Comparison of ENCODE assay signal across 21 mouse cellular contexts in the genomic region with DNA sequence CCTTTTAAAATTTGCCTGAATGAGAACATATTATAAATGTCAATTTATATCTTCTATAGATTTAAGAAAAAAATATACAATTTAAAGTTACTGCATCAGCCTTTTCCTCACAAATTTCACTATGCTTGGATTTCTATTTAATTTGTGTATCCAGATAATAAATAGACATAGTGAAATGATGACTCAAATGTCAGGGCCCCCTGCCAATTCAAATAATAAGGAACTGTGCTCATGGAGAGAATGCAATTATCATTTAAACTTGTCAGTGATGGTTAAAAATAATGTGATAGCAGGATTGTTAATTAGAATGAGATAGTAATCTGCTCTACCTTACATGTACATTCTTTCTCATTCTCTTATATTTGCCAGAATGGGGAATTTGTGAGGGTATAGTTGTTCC.
DNase-seq lines count a peak whose midpoint lies in the region; ATAC-seq lines count a peak whose summit lies in the region.
"Had no signal": no experiment of that assay in that cellular context is flagged by ENCODE, and none has a peak within 500 bp of the region (broad histone marks: within the 10 kb centered on the region; RNA-seq: fewer than 3 reads in every experiment).

No protein-coding gene starts in this region.

- no peak for ATAC-seq in kidney, embryonic 14.5 days (ENCODE audit: low FRiP score, low TSS enrichment)
- ATAC-seq in kidney, embryonic 16.5 days (ENCODE audit: low FRiP score, low TSS enrichment): no peak
- ATAC-seq: forebrain, postnatal 0 days had no signal

- H3K4me2 ChIP-seq in kidney, embryonic 14.5 days (replicated peaks; ENCODE audit: low read depth, low read length): no peak overlapping the region
- no peak overlapping the region for H3K4me2 ChIP-seq in kidney, embryonic 16.5 days (replicated peaks; ENCODE audit: low read depth, low read length)
- H3K4me2 ChIP-seq: embryonic facial prominence, embryonic 13.5 days; heart, embryonic 11.5 days; hindbrain, embryonic 14.5 days; limb, embryonic 13.5 days; liver, embryonic 13.5 days; lung, embryonic 15.5 days had no signal

- no peak overlapping the region for H3K4me3 ChIP-seq in kidney, embryonic 14.5 days (ENCODE audit: low read length)
- H3K4me3 ChIP-seq in forebrain, embryonic 10.5 days: no peak overlapping the region
- no peak overlapping the region for H3K4me3 ChIP-seq in kidney, embryonic 16.5 days (ENCODE audit: low read length)
- H3K4me3 ChIP-seq: embryonic facial prominence, embryonic 13.5 days; limb, embryonic 13.5 days; liver, embryonic 13.5 days; lung, embryonic 15.5 days had no signal

- H3K36me3 ChIP-seq in kidney, embryonic 14.5 days (ENCODE audit: control insufficient read depth, insufficient read depth, low read length): no peaks in the 10 kb centered on the region
- peaks cover 8% of the 10 kb centered on the region for H3K36me3 ChIP-seq in forebrain, embryonic 10.5 days (replicated peaks)
- no peaks in the 10 kb centered on the region for H3K36me3 ChIP-seq in kidney, embryonic 16.5 days (ENCODE audit: insufficient read depth, low read length)
- H3K36me3 ChIP-seq: embryonic facial prominence, embryonic 13.5 days; liver, embryonic 13.5 days; lung, embryonic 15.5 days had no signal

- no peaks in the 10 kb centered on the region for H3K9me3 ChIP-seq in kidney, embryonic 14.5 days (ENCODE audit: control insufficient read depth, low read length)
- H3K9me3 ChIP-seq in forebrain, embryonic 10.5 days: no peaks in the 10 kb centered on the region
- no peaks in the 10 kb centered on the region for H3K9me3 ChIP-seq in kidney, embryonic 16.5 days (ENCODE audit: low read length)
- H3K9me3 ChIP-seq: embryonic facial prominence, embryonic 13.5 days; limb, embryonic 13.5 days; liver, embryonic 13.5 days; lung, embryonic 15.5 days had no signal

- no peaks in the 10 kb centered on the region for H3K27me3 ChIP-seq in kidney, embryonic 14.5 days (ENCODE audit: control insufficient read depth, insufficient read depth, low read length)
- no peaks in the 10 kb centered on the region for H3K27me3 ChIP-seq in forebrain, embryonic 10.5 days (ENCODE audit: poor library complexity, severe bottlenecking)
- H3K27me3 ChIP-seq in kidney, embryonic 16.5 days (ENCODE audit: insufficient read depth, low read length): no peaks in the 10 kb centered on the region
- H3K27me3 ChIP-seq: embryonic facial prominence, embryonic 13.5 days; limb, embryonic 13.5 days; liver, embryonic 13.5 days; lung, embryonic 15.5 days had no signal

- no peaks in the 10 kb centered on the region for H3K4me1 ChIP-seq in kidney, embryonic 14.5 days (ENCODE audit: control insufficient read depth, insufficient read depth, low read length)
- no peaks in the 10 kb centered on the region for H3K4me1 ChIP-seq in forebrain, embryonic 10.5 days
- H3K4me1 ChIP-seq in kidney, embryonic 16.5 days (ENCODE audit: insufficient read depth, low read length): no peaks in the 10 kb centered on the region
- H3K4me1 ChIP-seq: embryonic facial prominence, embryonic 13.5 days; limb, embryonic 13.5 days; liver, embryonic 13.5 days; lung, embryonic 15.5 days had no signal

- no peak overlapping the region for H3K9ac ChIP-seq in kidney, embryonic 14.5 days (ENCODE audit: low read depth, low read length)
- no peak overlapping the region for H3K9ac ChIP-seq in kidney, embryonic 16.5 days (replicated peaks; ENCODE audit: low read length)
- H3K9ac ChIP-seq: embryonic facial prominence, embryonic 13.5 days; forebrain, postnatal 0 days; hindbrain, embryonic 14.5 days; limb, embryonic 13.5 days; liver, embryonic 13.5 days; lung, embryonic 15.5 days had no signal

- H3K27ac ChIP-seq in kidney, embryonic 14.5 days (ENCODE audit: low read depth, low read length): no peak overlapping the region
- H3K27ac ChIP-seq in forebrain, embryonic 10.5 days: no peak overlapping the region
- no peak overlapping the region for H3K27ac ChIP-seq in kidney, embryonic 16.5 days (ENCODE audit: low read length)
- H3K27ac ChIP-seq: embryonic facial prominence, embryonic 13.5 days; hindbrain, embryonic 14.5 days; limb, embryonic 13.5 days; liver, embryonic 13.5 days; lung, embryonic 15.5 days had no signal

- DNase-seq in cerebellum, adult 18-20 months: peak; percentile 9 to 11
- DNase-seq in cerebellum, adult 9-11 months: no peak
- DNase-seq in kidney, adult 9 months: peak; percentile 2
- DNase-seq in adrenal gland, postnatal 25 days: peak; percentile 27
- peak; percentile 37 for DNase-seq in layer of hippocampus, adult 9-11 months
- no peak for DNase-seq in forebrain, embryonic 10.5 days (ENCODE audit: extremely low spot score, low spot score)
- DNase-seq: B cell, adult 2 months; forebrain, postnatal 0 days; heart, postnatal 10 days; kidney, postnatal 10 days; liver, embryonic 13.5 days; lung, postnatal 4 days; retina, postnatal 1 day; right cerebral cortex, postnatal 4 days had no signal

Comparison
In these comparisons a context has a peak if more than half of its experiments do, and no peak if none do; other contexts are left out.
1. DNase-seq: peak in cerebellum, adult 18-20 months (2 of 2), kidney, adult 9 months (single experiment), adrenal gland, postnatal 25 days (single experiment) and layer of hippocampus, adult 9-11 months (single experiment); none in cerebellum, adult 9-11 months (single experiment) and forebrain, embryonic 10.5 days (single experiment).